Mouse (Mus musculus) kidney, postnatal 36 days (tissue): Measurements from ENCODE around the gene Ptbp1.

ENCODE experiments used
- DNase-seq, 2 experiments: peaks; one replicate each; pipeline ENCODE4 v3.0.0; 2021 to 2022; ENCODE audit warnings: mixed read lengths in 2 of 2

Gene Ptbp1

DNA sequence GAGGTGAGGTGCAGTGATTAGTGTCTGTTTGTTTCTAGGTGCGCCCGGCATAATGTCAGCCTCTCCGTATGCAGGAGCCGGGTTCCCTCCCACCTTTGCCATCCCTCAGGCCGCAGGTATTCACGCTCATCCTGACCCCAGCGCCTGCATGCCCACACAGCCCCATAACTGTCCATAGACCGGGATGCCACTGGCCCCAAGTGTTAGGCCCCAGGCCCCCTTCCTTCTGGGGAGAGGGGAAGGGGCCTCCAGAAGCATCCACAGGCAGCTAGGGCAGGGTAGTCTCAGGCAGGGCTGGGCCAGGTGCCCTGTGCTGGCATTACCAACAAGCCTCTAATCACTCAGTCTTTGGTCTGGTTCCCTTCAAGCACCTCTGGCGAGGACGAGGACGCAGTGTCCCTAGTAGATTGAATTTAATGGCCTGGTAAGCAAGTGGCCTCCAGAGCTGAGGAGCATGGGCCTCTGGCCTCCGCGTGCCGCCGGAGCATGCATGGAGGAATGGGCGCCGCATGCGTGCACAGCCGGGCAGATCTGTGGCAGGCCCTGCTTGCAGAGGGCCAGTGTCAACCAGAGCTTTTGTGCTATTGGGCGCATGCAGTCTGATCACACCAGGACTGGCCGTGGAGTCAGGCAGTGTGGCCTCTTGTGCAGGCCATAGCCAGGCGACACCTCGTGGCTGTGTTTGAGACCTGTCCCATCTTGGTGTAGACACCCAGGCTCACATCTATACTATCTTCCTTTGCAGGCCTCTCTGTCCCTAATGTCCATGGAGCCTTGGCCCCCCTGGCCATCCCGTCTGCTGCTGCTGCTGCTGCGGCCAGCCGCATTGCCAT is 6.1 kb downstream of the Ptbp1 start:
- DNase-seq = no peak

GRCm38 (mm10) chr10:79861230-79862048 is 7.2 kb downstream of the Ptbp1 start:
- DNase-seq = peak; percentile 80 to 85

- peak in 1 of 2 experiments; percentile 51 for DNase-seq
Observed at GRCm38 (mm10) chr10:79862049-79862788, 8.0 kb downstream of the Ptbp1 start.

- DNase-seq = peak in 1 of 2 experiments; percentile 48
Observed at GRCm38 (mm10) chr10:79862925-79863324, 8.7 kb downstream of the Ptbp1 start.

GRCm38 (mm10) chr10:79864351-79865188 is 10.3 kb downstream of the Ptbp1 start:
- no peak for DNase-seq

DNA sequence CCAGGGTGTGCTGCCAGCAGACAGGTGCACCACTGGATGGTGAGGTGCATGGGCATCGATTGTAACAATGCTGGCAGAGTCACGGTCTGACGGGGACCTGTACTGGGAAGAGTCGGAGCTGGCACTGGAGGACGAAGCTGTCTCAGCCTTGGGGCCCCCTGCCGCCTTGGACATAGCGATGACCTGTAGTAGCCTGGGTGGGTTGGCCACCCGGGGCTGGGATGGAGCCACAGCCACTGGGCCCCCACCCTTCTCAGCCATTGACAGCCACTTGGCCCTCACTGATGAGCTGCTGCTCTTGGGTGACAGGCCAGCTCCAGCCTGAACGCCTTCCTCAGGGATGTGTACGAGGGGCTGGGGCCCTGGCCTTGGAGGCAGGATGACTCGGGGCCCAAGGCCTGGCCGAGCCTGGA is 11.0 kb downstream of the Ptbp1 start:
- no peak for DNase-seq

GRCm38 (mm10) chr10:79865801-79866295 is 11.6 kb downstream of the Ptbp1 start:
- peak; percentile 70 to 75 for DNase-seq

- no peak for DNase-seq
Observed at GRCm38 (mm10) chr10:79866601-79867000, 12.4 kb downstream of the Ptbp1 start.

DNA sequence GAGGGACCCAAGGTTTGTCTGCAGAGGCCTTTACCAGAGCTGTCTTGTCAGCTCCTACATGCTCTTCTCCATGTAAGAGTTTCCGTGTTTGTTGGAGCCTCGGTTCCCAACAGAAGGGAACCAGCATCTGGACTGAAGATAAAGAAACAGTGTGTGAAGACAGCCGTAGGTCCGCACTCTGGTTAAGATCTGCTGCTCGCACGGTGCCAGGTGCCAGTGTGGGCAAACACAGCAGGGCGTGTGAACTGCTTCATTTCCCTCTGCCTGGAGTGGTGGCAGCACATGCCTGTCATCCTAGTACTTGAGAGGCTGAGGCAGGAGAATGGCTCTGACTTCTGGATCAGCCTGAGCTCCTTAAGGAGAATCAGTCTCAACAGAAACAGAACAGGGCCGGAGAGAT is 17.6 kb downstream of the Ptbp1 start:
- DNase-seq = no peak

DNA sequence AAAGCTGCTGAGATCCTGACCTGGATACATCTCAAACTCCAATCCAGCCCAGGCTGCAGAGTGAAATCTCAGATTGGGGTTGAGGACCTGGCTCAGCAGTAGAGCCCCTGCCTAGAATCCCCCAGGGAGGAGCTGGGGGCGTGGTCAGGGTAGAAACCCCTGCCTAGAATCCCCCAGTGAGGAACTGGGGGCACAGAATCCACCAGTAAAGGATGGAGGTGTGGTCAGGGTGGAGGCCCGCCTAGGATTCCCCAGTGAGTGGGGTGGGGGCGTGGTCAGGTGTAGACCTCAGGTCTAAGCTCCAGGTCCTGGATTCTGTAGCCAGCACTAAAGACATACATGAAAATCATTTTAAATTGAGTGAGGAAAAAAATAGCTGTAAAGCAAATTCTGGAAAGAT is 18.6 kb downstream of the Ptbp1 start:
- no peak for DNase-seq

DNA sequence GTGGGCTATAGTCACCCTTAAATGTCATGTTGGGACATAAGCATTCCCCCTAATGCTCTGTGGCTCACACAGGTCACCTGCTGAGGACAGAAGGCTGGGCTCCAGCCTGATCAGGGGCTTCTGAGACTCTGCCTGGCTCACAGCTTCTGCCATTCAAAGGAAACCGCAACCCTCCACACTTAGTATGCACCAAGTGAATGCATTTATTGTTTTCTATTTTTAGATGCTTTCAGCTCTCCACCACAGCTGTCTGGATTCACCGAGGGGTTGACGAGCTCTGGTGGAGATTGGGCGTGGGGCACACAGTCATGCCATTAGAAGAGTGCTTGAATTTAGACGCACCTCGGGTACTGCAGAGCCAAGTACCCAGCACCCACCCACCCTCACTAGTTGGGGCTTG is 19.1 kb downstream of the Ptbp1 start:
- no peak for DNase-seq

GRCm38 (mm10) chr10:79873715-79874289 is 19.6 kb downstream of the Ptbp1 start:
- no peak for DNase-seq

GRCm38 (mm10) chr10:79874290-79874862 is 20.1 kb downstream of the Ptbp1 start, which contains the start of the genes Prtn3 and Plppr3:
Gene Prtn3, plus strand, starts transcription at chr10:79874476.
Gene Plppr3, minus strand, starts transcription at chr10:79874634.
- DNase-seq = peak in 1 of 2 experiments; percentile 43

DNA sequence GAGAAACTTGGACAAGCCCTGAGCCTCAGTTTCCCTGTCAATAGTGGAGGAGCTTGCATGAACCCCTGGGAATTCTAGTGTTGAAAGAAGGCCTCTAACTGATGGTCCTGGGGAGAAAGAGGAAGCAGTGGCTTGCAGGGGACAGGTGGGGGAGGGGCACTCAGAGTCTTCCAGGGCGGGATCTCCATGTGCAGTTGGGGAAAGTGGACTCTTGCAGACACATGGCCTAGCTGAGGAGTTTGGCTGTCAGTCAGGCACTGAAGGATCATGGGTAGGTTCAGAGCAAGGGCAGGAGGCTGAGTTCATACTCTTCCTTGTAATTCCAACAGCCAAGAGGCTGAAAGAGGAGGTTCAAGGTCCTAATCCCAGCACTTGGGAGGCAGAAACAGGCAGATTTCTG is 22.9 kb downstream of the Ptbp1 start:
- DNase-seq = peak in 1 of 2 experiments; percentile 53

DNA sequence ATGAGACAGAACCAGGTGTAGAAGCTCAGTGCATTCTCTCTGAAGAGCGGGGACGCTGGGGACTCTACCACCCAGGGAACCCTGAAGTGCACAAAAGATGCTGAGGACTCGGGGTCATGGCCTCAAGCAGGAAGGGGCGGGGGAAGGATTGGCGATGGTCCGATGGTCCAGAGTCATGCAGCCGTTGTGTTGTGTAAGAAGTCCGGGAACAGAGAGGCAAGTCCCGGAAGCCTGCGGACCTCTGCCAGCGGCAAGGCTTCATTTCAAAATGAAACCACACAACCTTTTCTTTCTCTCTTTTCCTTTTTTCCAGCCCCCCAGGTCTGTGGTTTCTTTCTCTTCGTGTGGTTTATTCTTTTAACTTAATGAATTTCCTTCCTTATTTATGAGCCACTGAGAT is 23.5 kb downstream of the Ptbp1 start:
- DNase-seq = peak; percentile 76 to 80

GRCm38 (mm10) chr10:79879527-79879926 is 25.3 kb downstream of the Ptbp1 start:
- no peak for DNase-seq

DNA sequence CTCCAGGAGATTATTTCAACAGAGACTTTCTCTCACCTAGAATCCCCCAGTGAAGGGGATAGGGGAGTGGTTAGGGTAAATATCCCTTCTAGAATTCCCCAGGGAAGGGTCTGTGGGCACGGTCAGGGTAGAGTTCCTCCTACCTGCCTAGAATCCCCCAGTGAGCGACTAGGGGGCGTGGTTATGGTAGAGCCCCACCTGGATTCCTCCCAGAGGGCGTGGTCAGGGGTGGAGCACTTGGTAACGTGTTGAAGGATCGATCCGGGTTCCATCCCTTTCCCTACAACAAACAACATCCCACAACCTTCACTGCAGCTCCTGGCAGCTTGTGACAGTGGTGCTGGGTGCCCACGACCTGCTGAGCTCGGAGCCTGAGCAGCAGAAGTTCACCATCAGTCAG is 26.5 kb downstream of the Ptbp1 start:
- peak in 1 of 2 experiments; percentile 57 for DNase-seq

DNA sequence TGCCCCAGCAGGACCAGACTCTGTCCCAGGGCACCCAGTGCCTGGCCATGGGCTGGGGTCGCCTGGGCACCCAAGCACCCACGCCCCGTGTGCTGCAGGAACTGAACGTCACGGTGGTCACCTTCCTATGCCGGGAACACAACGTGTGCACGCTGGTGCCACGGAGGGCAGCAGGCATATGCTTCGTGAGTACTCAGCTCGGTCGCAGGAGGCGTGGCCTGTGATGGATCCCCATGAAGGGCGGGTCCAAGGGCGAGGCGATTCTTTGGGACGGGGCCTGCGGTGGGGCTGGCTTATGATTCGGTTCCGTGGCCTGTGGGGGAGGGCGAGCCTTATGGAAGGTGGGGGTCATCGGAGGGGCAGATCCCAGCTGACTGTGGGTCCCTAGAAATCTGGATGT is 27.8 kb downstream of the Ptbp1 start:
- peak in 1 of 2 experiments; percentile 44 for DNase-seq

DNA sequence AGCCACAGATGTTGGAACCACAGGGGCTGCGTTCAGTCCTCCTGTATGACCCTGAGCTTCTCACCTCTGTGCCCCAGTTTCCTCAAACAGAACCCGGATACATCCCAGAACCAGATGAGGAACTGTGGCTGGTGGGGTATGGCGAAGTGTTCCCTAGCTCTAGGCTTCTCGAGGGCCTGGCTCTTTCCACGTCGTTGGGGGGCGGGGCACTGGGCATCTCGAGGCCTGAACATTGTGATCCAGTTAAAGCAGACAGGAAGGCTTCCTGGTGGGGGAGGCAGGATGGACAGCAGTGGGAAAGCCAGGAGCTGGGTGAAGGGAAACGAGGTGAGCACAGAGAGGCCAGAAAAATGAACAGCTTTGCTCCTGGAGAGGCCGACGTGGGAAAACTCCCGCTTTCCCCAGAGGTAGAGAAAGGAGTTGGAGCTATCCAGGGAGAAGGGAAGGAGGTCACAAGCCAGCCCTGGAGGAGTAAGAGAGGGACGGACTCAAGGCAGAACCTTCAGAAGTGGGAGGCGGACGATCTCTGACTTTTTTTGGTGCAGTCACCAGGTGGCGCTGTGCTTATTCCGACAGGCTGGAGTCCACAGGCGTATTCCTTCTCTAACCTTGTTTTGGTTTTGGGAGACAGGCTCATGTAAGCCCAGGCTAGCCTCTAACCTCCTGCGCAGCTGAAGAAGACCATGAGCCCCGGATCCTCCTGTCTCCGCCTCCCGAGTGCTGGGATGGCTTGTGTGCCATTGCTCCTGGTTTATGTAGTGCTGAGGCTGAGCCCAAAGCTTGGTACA is 29.3 kb downstream of the Ptbp1 start:
- DNase-seq = peak; percentile 87 to 94

DNA sequence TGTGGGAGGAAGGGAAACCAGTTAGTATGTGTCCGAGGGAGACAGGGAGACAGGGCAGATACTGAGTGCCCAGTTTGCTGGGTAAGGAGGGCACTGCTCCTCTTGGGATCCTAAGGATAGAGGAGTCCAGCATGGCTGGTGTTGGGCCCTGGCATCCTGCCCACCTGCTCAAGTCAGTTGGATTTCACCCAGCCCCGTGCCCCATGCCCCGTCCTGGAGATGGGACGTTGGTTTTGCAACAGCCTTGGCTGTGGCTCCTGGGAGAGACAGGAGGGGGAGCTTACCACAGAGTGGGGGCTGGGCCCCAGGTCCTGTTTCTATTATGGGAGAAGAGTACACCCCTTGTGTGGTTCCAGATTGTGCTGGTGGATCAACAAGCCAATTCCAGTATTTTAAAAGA is 30.2 kb downstream of the Ptbp1 start:
- DNase-seq = peak; percentile 92 to 93
